Mouse (Mus musculus): Measurements from ENCODE around the gene Diaph3.
A peak's percentile ranks its signal among the peaks of the same experiment; 100 is the strongest.
"Not testable (repeated sequence)": the region's sequence is repeated elsewhere in the genome, so short reads cannot be mapped to it uniquely, and the experiment has no call there.

Diaph3 gene

DNA sequence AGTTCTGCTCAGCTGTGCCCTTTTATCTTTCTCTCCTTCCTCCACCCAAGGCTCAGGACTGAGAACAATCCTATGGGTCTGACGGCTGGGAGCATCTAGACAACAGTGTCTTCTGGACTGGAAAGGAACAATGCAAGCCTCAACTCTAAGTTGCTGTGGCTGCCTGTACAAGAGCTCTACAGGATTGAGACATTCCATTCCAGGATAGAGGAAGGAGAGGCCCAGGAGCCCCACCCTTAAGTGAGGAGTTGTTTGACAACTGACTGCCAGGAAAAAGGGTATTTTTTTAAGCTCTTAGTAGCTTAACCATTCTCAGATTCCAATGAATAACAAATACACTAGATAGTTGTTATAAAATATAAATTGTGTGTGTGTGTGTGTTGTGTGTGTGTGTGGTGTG is 53.0 kb downstream of the Diaph3 start:
- ATAC-seq (ENCODE audit: insufficient number of reproducible peaks, low FRiP score, low TSS enrichment): no peak

DNA sequence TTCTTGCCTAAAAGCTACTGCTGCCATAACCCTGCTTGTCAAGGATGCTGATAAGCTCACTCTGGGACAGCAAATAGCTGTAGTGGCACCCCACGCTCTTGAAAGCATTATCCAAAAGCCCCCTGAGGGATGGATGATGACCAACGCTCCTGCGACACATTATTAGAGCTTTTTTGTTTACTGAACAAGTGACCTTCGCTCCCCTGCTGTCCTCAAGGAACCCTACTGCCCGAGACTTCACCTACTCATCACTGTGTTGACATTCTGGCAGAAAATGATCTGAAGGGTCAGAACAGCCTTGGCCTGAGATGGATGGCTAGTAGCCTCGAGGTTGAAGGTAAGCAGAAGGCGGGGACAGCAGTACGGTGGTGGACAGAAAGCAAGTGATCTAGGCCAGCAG is 56.1 kb downstream of the Diaph3 start:
- not testable (repeated sequence) for ATAC-seq (ENCODE audit: insufficient number of reproducible peaks, low FRiP score, low TSS enrichment)

DNA sequence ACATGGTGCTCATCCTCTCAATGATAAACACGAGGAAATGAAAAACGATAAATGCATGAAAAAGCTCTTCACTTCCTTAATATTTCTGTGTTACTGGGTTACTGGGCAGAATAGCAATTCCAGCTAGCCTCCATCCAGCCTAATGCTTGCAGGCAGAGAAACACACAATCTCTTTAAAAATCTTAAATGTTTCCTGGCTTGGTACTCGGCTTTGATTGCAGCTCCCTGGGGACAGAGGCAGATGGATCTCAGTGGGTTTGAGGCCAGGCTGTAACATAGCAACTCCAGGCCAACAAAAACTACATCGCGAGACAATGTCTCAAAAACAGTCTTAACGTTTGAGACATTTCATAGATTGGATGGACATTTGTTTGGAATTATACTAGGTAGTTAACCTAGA is 57.1 kb downstream of the Diaph3 start:
- peak; percentile 56; the same call in 1 of the 2 replicates for ATAC-seq (ENCODE audit: insufficient number of reproducible peaks, low FRiP score, low TSS enrichment)

GRCm38 (mm10) chr14:87079725-87080124 is 61.3 kb downstream of the Diaph3 start:
- ATAC-seq (ENCODE audit: insufficient number of reproducible peaks, low FRiP score, low TSS enrichment): no peak

DNA sequence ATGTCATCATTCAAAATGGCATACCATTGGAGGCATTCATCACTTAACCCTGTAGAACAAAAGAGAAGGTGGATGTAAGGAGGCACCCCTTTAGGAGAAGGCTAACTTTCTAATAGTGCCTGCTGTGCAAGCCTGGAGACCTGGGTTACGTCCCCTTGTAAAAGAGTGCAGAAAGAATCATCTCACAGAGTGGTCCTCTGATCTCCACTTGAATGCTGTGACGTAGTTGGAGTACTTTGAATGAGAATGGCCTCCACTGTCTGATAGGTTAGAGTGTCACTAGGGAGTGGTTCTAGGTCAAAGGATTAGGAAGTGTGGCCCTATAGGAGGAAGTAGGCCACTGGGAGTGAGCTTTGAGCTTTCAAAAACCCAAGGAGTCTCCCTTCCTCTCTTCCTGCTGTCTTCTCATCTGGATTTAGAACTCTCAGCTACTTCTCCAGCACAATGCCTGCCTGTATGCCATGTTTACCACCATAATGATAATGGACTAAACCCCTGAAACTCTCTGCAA is 66.0 kb downstream of the Diaph3 start:
- no peak for ATAC-seq (ENCODE audit: insufficient number of reproducible peaks, low FRiP score, low TSS enrichment)

GRCm38 (mm10) chr14:87064281-87064680 is 76.8 kb downstream of the Diaph3 start:
- ATAC-seq (ENCODE audit: insufficient number of reproducible peaks, low FRiP score, low TSS enrichment): no peak

DNA sequence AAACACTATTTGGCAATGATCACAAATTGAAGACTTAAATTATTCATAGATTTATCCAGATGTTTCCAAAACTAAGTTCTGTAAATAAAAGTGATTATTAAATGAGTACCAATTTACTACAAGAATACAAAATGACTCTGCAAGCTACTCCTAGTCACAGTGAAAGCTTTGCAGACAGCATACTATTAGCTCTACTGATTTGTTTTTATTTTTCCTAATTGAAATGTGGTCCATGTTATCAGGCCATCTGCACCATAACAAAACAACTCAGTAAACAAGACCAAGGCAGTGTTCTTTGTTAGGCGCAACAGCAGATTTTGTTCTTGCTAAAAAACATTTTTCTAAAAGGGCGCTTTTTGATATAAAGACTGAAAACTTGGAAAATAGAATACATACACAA is 84.9 kb downstream of the Diaph3 start:
- no peak for ATAC-seq (ENCODE audit: insufficient number of reproducible peaks, low FRiP score, low TSS enrichment)

GRCm38 (mm10) chr14:87051187-87051586 is 89.8 kb downstream of the Diaph3 start:
- no peak for ATAC-seq (ENCODE audit: insufficient number of reproducible peaks, low FRiP score, low TSS enrichment)

- ATAC-seq (ENCODE audit: insufficient number of reproducible peaks, low FRiP score, low TSS enrichment): no peak
Observed at GRCm38 (mm10) chr14:87044401-87044806, 96.6 kb downstream of the Diaph3 start.

DNA sequence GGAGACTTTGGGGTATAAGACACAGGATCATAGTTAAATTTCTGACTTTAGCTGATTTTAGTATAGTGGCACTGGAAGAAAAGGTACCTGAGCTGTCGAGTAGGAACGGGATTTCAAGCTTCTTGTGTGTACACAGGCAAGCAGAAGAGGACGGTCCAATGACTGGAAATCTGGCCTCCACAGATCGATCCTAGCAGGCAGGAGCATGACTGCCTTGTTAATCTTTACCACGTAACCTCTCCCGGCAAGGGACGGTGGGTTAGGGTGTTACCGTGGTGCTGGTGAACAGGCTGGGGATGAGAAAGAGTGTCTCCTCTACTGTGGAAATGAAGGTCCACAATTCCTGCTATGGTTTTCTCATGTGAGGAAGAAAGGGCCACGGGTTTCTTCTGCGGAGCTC is 120.8 kb downstream of the Diaph3 start:
- no peak for ATAC-seq (ENCODE audit: insufficient number of reproducible peaks, low FRiP score, low TSS enrichment)

DNA sequence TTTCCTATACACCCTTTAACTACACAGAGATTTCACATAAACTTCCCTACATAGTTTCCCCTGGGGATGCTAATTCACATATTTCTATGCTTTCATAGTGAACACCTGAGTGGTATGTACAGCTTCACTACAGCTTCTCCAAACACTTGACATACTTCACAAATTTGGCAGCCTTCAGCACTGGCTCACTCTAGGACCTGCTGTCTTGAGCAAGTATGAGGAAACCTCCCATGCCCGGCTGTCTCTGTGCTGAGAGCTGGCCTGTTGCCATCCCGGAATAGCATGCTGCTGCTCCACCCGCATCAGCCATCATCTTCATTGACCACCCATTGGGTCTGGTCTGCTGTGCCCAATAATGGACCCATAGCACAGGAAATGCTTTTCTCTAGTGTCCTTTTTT is 121.3 kb downstream of the Diaph3 start:
- ATAC-seq (ENCODE audit: insufficient number of reproducible peaks, low FRiP score, low TSS enrichment): no peak

GRCm38 (mm10) chr14:86997318-86997717 is 143.7 kb downstream of the Diaph3 start:
- no peak for ATAC-seq (ENCODE audit: insufficient number of reproducible peaks, low FRiP score, low TSS enrichment)

DNA sequence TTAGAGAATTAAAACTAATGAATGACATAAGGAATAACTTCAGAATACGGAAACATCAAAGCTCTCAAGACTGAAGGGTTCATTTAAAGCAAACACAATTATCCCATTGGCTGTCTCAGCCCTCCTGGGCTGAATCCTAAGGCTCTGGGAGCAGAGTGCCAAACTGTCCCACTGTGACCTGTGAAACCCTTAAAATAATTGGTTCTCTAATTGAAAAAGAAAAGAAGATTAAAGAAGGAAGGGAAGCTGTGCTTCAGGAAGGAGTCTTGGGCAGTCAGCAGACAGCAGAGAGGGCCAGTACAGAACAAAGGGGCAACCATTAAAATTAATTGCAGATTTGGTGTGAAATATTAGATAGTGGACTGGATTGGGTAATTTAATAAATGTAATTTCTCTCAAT is 189.9 kb downstream of the Diaph3 start:
- ATAC-seq (ENCODE audit: insufficient number of reproducible peaks, low FRiP score, low TSS enrichment): no peak

- no peak for ATAC-seq (ENCODE audit: insufficient number of reproducible peaks, low FRiP score, low TSS enrichment)
Observed at GRCm38 (mm10) chr14:86937953-86938352, 203.1 kb downstream of the Diaph3 start.

GRCm38 (mm10) chr14:86936424-86936823 is 204.6 kb downstream of the Diaph3 start:
- ATAC-seq (ENCODE audit: insufficient number of reproducible peaks, low FRiP score, low TSS enrichment): no peak; the same call in 1 of the 2 replicates

DNA sequence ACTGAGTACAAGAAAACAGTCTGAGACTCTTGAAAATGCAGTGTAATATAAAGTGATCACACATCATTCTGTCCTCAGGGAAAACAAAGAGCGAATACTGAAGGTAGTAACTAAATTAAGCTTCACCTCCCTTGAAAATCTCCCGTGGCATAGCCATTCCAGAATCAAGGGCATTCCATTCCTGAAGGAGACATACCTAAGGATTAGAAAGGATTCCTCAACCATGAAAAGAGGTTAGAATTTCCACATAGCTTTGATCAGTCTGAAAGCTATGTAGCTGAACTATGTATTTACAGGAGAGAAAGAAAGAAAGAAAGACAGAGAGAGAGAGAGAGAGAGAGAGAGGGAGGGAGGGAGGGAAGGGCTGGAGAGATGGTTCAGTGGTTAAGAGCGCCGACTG is 210.3 kb downstream of the Diaph3 start:
- ATAC-seq (ENCODE audit: insufficient number of reproducible peaks, low FRiP score, low TSS enrichment): no peak

DNA sequence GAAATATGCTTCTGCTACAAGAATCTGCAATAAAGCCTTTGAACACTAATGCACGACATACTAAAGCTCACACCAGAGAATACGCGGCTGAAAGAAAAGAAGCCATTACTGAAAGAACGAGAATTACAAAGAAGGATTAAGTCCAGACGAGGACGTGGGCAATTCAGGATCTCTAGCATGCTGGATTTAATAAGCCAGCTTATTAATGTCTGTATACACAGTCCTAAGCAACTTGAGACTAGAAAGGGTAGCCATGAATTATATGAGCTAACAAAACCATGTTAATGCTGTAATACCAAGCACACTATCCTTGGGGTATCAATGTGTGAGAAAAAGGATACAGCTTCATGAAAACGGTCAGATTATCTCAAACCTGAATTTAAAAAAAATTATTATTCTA is 214.2 kb downstream of the Diaph3 start:
- ATAC-seq (ENCODE audit: insufficient number of reproducible peaks, low FRiP score, low TSS enrichment): no peak

GRCm38 (mm10) chr14:86898898-86899297 is 242.1 kb downstream of the Diaph3 start:
- no peak for ATAC-seq (ENCODE audit: insufficient number of reproducible peaks, low FRiP score, low TSS enrichment)

DNA sequence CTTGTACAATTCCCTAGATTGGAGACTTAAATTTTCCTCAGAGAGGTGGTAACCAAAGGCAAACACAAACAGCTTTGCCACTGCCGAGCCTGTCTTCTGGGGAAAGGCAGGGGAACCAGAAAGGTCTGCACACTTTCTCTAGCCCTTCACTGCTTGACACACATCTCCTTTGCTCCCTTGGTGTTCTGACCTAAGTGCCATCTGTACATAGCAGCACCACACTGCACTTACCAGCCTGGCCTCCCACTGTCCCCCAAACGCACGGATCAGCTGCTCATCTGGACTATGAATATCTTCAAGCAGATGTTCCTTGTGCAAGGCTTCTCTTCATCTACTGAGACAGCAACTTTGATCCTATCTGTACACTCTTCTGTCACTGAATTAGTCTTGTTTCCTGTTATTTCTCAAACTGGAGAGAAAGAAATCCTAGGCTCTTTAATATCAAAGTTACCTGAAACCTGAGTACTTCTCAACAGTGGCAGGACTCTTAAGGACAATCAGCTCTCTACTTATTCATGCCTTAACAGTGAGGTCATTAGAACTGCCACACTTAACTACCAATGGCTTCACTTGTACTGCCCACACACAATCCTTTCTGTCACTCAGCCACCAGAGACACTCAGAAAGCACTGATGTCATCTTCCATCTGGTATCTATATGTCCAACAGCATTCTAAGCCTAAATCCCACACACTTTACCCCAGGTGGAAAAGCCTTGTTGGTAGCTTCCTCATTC is 251.8 kb downstream of the Diaph3 start:
- no peak for ATAC-seq (ENCODE audit: insufficient number of reproducible peaks, low FRiP score, low TSS enrichment)

GRCm38 (mm10) chr14:86885417-86886098 is 255.5 kb downstream of the Diaph3 start:
- no peak for ATAC-seq (ENCODE audit: insufficient number of reproducible peaks, low FRiP score, low TSS enrichment)

- peak; percentile 64; the same call in 1 of the 2 replicates for ATAC-seq (ENCODE audit: insufficient number of reproducible peaks, low FRiP score, low TSS enrichment)
Observed at GRCm38 (mm10) chr14:86869536-86869935, 271.5 kb downstream of the Diaph3 start.

GRCm38 (mm10) chr14:86867143-86867542 is 273.9 kb downstream of the Diaph3 start:
- no peak for ATAC-seq (ENCODE audit: insufficient number of reproducible peaks, low FRiP score, low TSS enrichment)

Data from cerebellum, adult (tissue).